Mouse (Mus musculus) 3T3-L1 (cell line): ENCODE measurements at regions not wholly inside any gene's neighbourhood (a gene's known extent, or its start where the extent isn't known, plus 50 kb on each side); places are given as distances from the start of the nearest gene placed in this dataset.
A peak's percentile ranks its signal among the peaks of the same experiment; 100 is the strongest.

Experiments
- DNase-seq: peaks from one replicate; pipeline ENCODE4 v3.0.0-alpha.2; 2015; ENCODE audit warnings: low read depth, low spot score

DNA sequence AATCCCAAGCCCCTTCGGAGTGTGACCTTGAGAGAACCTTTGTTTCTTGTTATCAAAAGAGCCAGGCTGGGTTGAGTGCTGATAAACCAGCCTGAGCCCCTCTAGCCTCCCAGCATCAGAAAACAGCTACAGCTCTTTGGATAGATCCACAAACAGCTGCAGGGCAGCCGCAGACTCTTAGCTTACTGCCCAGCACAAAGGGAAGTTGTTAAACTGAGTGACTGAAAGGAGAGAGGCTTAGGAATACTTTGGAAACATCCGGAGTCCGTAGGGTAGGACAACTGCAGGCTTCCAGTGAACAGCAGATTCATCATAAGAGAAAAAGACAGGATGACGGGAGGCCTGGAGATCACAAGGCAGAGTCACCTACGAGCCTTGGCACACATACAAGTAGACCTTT is 166.9 kb upstream of the Tyw5 start:
- DNase-seq = no peak

DNA sequence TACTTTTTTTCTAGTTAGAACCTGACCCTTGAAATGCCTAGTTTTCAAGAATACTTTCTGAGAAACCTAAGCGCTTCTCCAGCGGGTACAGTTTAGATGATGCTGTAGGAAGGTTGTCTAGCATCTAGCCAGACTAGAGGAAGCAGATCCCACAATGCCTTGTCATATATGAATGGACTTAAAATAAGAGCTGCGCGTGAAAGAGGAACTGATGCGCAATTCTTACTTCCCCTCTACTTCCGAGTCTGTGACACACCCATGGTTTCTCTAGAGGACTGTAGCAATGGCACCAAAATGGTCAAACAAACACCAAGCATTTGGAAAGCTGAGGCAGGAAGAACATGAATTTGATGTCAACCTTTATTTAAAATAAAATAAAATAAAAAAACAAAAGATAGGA is 167.6 kb upstream of the Tyw5 start:
- DNase-seq = no peak

DNA sequence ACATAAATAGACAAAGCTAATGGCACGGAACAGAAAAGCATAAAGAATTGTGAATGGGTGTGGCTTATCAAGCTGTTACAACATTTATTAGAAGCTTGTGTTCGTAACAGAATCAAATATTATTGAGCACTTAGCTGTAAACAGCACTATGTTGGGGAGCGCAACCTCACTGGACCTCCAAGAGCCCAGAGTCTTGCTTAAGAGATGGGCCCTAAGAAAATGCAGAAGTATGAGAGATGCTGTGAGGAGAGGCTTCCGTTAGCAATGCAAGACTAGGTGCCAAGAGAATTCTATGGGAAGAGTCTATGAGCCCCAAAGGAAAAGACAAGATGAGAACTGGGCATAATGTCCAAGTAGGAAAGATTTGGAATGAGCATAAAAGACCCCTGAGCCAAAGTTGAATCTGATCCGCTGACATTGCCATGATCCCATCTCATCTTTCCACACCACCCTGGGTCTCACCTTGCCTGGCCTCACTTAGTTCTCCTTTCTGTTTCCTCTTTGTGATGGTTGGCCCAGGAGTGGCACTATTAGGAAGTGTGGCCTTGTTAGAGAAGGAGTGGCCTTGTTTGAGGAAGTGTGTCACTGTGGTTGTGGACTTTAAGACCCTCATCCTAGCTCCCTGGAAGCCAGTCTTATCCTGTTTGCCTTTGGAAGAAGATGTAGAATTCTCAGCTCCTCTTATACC is 169.3 kb upstream of the Tyw5 start:
- no peak for DNase-seq

DNA sequence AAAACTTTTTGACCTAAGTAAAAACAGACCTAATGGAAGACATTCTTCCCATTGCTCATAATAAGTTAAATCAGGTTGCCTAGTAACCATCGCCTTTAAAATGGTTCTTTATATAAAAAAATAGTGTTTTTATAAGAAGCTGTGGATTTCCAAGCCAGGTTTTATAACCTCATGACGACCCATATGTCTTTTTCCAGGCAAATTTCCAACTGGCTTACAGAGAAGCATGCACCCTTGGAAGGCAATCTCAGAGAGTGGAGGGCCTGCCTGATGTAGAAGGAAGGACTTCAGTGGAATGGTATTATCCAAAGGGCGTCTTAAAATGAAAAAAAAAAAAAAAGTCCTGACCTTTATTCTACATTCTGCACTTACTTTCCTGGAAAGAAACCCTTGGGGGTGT is 172.2 kb upstream of the Tyw5 start:
- DNase-seq = peak; percentile 26

DNA sequence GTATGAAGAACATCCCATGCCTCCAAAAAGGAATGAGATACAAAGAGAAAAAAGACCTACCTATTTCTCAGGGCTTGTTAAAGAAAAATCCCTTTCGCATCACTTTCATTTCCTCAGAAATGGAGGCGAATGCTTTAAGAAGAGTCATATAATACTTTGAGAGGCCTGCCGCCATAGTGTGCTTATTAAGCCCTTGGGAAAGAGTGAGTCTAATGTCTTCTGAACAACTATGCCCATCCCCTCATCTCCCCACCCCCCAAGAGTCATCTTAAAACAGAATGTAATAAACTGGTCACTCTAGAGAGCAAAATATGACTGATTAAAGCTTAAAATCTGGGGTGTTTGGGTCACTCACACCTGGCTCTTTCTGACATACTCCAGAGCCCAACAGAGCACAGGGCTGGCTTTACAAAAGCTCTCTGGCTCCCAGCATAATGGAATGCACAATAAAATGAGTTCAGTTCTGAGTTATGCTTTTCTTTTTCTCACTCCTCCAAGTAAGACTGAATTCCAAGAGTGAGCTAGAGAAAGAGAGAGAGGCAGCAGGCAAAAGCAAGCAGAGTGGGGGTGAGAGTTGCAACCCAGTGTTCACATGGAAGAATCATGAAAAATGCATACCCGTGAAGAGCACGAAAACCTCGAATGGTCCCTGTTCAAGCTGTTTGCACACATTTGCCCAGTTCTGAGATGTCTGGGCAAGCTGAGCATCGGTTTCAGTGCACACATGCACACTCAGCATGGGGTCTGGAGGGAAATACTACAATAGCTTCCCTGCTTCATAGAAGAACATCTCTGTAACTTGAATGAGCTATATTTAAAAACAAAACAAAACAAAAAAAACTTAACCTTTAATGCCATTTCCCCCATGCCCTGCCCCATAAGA is 180.0 kb upstream of the Spats2l start:
- DNase-seq = no peak

DNA sequence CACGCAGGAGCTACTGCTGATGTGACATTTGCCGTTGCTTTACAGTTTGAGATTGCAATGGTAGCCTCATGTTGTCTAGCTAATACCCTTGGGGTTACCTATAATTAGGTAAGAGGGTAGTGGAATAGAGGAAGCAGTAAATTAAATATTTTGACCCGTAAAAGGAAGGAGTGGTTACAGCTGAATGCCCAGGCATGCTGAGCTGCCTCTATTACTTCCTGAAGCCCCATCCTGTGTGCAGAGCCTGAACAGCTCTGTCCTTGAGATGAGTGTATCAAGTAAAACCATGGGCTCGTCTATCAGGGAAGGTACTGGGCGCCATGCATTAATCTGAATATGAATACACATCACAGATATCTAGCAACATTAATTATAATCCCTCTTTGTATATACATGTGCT is 179.1 kb upstream of the Spats2l start:
- DNase-seq = no peak

- DNase-seq = no peak
These were observed 173.0 kb upstream of the Spats2l start for GRCm38 (mm10) chr1:57600951-57601350.

DNA sequence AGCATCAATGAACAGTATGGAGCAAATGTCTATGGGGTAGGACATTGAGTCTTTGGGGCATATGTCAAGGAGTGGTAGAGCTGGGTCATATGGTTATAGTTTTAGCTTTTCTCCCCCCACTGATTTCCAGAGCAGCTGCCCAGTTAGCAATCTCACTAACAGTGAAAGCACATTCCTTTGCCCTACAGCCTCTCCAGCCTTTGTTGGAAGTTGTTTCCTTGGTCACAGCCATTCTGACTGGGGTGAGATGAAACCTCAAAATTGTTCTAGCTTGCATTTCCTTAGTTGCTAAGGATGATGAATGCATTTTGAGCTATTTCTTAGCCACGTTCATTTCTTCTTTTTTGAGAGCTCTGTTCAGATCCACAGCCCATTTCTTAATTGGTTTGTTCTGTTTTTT is 168.4 kb upstream of the Spats2l start:
- no peak for DNase-seq

DNA sequence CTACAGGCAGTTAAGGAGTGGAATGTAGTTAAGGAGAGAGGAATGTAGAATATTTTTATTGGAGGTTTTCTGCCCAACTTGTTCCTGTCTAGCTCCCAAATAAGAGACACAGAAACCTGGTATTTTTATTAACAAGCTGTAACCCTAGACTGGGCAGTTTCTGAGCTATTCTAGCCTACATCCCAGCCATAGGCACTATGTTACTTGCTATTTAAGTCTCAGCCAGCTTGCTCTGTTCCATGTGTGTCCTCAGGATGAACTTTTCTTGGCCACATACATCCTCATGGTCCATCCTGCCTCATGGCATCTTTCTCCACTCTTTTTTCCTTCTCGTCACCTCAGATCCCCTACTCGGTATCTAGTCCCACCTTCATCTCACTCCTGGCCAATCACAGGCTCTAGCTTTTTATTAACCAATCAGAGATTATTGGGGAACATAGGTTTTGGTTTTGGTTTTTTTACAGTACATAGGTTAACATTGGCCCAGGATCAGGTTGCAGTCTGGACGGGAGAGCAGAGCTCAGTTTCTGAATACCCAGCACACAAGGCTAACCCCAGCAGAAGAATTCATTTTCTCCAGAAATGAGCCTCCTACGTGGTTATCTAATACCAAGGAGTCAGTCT is 167.8 kb upstream of the Spats2l start:
- DNase-seq = no peak

- no peak for DNase-seq
These were observed 166.9 kb upstream of the Spats2l start for GRCm38 (mm10) chr1:57607026-57607425.

GRCm38 (mm10) chr1:57607626-57608422 is 166.1 kb upstream of the Spats2l start:
- no peak for DNase-seq

- DNase-seq = no peak
These were observed 165.6 kb upstream of the Spats2l start for GRCm38 (mm10) chr1:57608423-57608679.

GRCm38 (mm10) chr1:57609307-57609706 is 164.7 kb upstream of the Spats2l start:
- DNase-seq = no peak

DNA sequence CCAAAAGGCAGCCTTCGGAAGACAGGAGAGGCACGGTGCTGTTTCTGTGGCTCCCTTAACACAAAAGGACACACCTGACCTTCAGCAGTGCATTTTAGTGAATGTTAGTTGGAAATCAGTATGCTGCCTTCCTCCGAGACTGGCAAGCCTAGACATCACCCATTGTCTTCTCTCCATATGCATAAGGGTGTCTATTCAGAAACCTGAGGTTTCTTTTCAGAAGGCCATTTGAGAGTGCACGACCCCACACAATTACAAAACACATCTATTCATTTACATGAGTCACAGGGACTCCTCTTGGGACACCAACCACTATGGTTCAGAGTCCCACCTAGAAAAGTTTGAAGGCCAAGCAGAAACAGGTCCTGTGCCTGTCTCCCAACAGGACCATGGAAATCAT is 161.8 kb upstream of the Spats2l start:
- DNase-seq = no peak

- no peak for DNase-seq
These were observed 160.8 kb upstream of the Spats2l start for GRCm38 (mm10) chr1:57612931-57613804.

DNA sequence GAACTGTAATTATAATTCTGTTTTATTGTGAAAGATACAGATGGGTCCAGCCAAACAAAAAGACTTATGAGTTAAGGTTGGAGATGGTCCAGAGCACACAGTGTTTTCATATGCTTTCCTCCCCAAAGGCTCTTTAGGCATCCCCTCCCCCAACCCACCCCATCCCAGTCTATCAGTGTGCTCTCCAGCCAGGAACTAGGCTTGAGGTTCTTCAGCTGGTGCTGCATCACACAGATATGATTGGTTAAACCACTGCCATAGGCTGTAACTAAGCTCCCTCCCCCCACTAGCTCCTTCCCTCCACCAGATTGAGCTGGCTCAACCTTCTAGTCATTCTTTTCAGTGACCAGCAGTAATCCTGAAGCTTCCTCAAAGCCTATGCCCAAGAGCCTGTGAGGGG is 158.8 kb upstream of the Spats2l start:
- no peak for DNase-seq

DNA sequence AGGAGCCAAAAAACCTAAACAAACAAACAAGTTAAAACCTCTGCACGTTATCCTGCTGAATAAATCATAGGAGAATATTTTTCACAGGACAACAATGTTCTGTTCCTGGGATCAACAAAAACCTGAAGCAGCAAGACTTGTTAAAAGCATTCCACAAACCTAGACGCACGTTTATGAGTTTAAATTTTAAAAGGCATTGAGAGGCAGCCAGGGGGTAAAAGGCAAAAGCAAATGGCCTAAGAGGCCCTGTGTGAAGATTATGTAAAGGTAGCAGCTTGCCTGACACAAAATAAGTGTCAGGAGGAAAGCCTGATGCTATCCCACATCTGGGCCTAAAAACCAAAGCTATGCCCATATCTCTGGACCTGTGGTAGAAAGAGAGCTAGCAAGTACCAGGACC is 156.6 kb upstream of the Spats2l start:
- DNase-seq = no peak

DNA sequence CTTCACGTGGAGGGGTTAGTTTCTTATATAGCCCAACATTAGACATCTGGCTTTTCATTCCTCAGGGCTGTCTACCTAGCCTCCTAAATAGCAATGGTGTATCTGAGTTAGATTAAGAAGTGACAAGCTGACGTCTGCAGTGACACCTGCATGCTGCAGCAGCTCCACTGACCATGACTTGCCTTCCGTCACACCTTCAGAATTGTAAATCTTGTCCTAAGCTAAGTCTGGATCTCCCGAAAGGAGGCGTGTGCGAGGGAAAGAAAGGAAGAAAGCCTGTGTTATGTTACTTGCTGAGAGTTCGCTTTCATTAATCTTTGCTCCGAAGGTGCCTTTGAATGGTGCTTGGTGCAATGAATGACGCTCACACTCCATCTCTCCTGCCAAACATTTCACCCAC is 151.4 kb upstream of the Spats2l start:
- no peak for DNase-seq

DNA sequence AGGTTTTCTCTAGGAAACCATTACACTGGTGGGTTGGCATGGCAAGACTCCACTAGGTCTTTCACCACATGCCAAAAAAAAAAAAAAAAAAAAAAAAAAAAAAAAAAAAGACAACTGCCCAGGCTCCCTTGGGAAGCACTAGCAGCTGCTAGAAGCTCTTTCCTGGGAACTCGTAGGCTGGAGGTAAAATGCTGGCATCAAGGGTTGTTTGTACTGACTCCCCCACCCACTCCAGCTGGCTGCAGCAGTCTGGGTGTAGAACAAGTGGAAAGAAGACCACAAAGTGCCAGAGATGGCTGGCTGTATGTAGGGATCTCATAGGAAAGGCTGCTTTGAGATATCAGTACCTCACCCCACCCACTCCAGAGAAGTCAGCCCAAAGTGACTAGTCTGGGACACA is 140.0 kb upstream of the Spats2l start:
- DNase-seq = no peak

DNA sequence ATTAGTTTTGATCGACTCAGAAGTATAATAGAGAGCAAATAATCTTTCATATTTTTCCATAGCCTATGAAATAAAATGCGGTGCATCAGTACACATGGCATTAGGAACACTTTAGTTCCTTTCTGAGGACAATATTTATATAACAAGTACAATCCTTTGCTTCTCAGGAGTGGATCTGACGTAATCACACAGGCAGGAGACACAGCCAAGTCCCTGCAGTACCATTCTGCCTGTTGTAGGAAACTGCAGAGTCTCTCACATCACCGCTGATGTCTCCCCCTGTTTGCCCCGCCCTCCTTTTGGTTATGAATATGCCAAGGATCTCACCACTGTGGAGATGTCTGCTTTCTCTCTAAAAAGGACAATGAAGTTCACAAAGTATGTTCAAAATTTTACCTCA is 131.8 kb upstream of the Spats2l start:
- no peak for DNase-seq

DNA sequence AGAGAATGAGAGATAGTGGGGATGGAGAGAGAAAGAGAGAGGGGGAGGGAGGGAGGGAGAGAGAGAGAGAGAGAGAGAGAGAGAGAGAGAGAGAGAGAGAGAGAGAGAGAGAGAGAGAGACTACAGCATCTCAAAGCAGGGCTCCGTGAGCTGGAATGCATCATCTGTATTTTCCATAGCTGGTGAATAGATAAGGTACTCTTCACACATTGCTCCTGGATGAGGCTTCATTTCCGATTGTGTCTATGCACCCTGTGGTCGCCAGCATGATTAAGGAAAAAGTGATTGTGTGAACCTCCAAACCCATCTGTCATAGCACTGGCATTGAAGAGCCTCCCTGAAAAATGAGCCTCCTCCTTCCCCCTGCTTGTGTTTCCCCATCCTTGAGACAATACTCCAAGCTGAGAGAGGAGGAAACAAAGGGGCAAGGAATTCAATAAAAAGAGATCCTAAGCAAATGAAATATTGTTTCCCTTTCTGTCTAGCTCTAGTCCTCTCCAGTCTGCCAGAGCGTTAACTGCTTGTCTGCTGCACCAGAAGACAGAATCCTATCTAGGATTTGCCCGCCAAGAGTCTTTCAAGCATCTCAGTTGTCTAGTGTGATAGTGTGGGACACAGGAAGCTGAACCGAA is 130.4 kb upstream of the Spats2l start:
- DNase-seq = no peak
